Mouse (Mus musculus): ENCODE results near the gene Corin. TPM values are rescaled to one million over a fixed set of nuclear protein-coding genes. Genes with fewer than 3 reads are reported as not detected.

Gene Corin
- 0.22 and 0.32 TPM in 2 replicates for polyA plus RNA-seq (2015; fragmentation: Nextera tagmentation; extraction: Ambion mirVana)

DNA sequence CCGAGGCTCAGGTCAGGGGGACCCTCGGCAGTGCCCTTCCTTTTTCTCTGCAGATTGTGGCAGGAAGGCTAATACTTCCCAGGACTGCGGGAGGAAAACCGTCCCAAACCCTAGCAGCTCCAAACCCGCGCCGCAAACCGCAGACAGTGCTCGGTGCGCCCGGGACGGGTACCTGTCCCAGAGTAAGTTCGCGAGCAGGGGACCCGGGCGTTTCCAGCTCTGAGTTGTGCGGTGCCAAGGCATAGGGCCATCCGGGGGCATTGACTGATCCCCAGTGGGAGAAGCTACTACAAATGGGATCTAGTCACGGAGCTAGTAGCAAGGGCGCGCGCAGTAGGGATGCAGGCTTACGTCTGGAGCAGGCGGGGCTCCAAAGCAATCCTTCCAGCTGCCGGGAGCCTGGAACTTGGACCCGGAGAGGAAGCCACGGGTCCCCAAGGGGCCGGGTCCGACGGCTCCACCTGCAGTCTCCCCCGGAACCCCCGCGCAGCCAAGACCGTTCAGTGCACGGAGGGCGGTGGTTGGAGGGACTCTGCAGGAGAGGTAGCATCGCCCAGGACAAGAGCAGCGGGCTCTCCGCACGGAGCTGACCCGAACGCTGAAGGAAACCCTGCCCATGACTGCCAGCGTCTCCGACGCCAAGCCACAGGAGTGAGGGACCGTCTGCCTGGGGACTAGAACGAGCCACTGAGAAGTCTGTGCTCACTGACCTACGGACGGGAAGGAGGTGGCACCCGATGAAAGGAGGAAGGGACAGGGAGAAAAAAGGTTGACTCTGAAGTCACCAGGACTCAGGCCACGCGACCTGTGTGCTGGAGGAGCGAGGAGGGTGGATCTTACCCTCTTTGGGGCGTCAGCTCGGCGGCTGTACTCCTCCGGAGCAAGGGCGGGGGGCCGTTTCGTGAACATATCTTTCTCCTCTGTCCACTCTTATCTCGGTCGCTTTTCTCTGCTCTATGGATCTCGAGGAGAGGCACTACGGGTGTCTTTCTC lies at the start of gene Corin:
Corin (minus strand) TSS at position 943 of the 993 bp plus-strand sequence.
- Histone ChIP-seq H3K36me3 (ENCODE audit: control insufficient read depth, insufficient read depth, low read length) (no peaks in the 10 kb centered on the region), H3K9ac (ENCODE audit: low read depth, low read length) (peak within 1 kb of the TSS; percentile 49; the same call in 1 of the 2 replicates)

DNA sequence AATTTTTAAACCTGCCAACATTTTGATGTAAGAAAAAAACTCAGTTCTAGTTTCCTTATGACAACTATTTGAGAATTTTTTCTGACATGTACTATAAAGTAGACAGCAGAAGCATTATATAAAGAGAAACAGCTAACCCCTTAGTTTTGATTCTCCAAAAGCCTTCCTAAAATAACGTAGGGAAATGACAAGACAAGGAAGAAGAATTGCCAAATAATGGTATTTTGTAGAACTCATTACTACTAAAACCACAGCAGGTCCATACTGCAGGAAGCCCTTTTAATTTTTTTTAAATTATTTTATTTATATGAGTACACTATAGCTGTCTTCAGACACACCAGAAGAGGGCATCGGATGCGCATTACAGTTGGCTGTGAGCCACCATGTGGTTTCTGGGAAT lies 46.9 kb upstream of the Corin start:
- Histone ChIP-seq H3K27me3 (replicated peaks; ENCODE audit: control insufficient read depth, insufficient read depth, low read length) (no peaks in the 10 kb centered on the region), H3K4me1 (ENCODE audit: control insufficient read depth, insufficient read depth, low read length) (no peaks in the 10 kb centered on the region), H3K27ac (ENCODE audit: low read length) (no peak overlapping the region), H3K9me3 (ENCODE audit: control insufficient read depth, low read length) (no peaks in the 10 kb centered on the region), H3K9ac (ENCODE audit: low read depth, low read length) (no peak overlapping the region), H3K4me2 (ENCODE audit: low read depth, low read length) (no peak overlapping the region), H3K36me3 (ENCODE audit: control insufficient read depth, insufficient read depth, low read length) (peaks cover 6% of the 10 kb centered on the region; the same call in 1 of the 2 replicates), H3K4me3 (ENCODE audit: low read length) (no peak overlapping the region)
- WGBS: 87% methylated on average over 3 of the region's 3 CpGs
- no peak for ATAC-seq

More for the DNA sequence above, at the start of gene Corin:
- Histone ChIP-seq H3K27ac (ENCODE audit: low read length) (no peak within 1 kb of the TSS), H3K4me1 (ENCODE audit: control insufficient read depth, insufficient read depth, low read length) (peaks cover 15% of the 10 kb centered on the region), H3K4me3 (ENCODE audit: low read length) (peak within 1 kb of the TSS; percentile 44), H3K27me3 (replicated peaks; ENCODE audit: control insufficient read depth, insufficient read depth, low read length) (peaks cover 25% of the 10 kb centered on the region), H3K9me3 (ENCODE audit: control insufficient read depth, low read length) (no peaks in the 10 kb centered on the region), H3K4me2 (ENCODE audit: low read depth, low read length) (peak within 1 kb of the TSS; percentile 83)
- peak; percentile 71 for ATAC-seq
- WGBS: 1% methylated on average over 64 of the region's 64 CpGs

- 95% methylated on average over 3 of the region's 3 CpGs for WGBS
- Histone ChIP-seq H3K27ac (ENCODE audit: low read length) (no peak overlapping the region), H3K36me3 (ENCODE audit: control insufficient read depth, insufficient read depth, low read length) (peaks cover 16% of the 10 kb centered on the region), H3K9me3 (ENCODE audit: control insufficient read depth, low read length) (no peaks in the 10 kb centered on the region), H3K9ac (ENCODE audit: low read depth, low read length) (no peak overlapping the region), H3K4me3 (ENCODE audit: low read length) (no peak overlapping the region), H3K4me1 (ENCODE audit: control insufficient read depth, insufficient read depth, low read length) (no peaks in the 10 kb centered on the region), H3K4me2 (ENCODE audit: low read depth, low read length) (no peak overlapping the region), H3K27me3 (replicated peaks; ENCODE audit: control insufficient read depth, insufficient read depth, low read length) (no peaks in the 10 kb centered on the region)
- no peak for ATAC-seq
These were observed 24.6 kb upstream of the Corin start for GRCm38 (mm10) chr5:72528896-72529295.

DNA sequence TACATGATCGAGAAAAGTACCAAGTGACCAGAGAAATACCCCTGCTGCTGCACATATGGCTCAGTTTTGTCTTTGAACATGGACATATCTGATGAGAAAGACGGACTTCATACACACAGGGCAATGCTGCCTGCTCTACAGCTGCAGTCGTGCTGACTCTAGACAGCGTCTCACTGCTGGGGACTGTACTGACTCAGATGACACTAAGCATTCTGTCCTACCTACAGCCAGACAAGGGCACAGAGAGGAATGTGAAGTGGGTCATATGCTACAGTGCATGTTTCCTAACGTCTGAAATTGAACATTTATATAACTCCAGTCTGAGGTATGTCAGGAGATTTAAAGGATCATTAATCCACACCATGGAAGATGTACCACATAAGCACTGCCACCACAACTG lies 9.5 kb upstream of the Corin start:
- no peak overlapping the region for H3K9ac ChIP-seq (ENCODE audit: low read depth, low read length)
- H3K27ac ChIP-seq (ENCODE audit: low read length): no peak overlapping the region
- no peak overlapping the region for H3K4me2 ChIP-seq (ENCODE audit: low read depth, low read length)
- H3K36me3 ChIP-seq (ENCODE audit: control insufficient read depth, insufficient read depth, low read length): peaks cover 8% of the 10 kb centered on the region; the same call in 1 of the 2 replicates
- no peaks in the 10 kb centered on the region for H3K4me1 ChIP-seq (ENCODE audit: control insufficient read depth, insufficient read depth, low read length)
- ATAC-seq: no peak
- H3K9me3 ChIP-seq (ENCODE audit: control insufficient read depth, low read length): no peaks in the 10 kb centered on the region
- H3K4me3 ChIP-seq (ENCODE audit: low read length): no peak overlapping the region
- WGBS: 81% methylated on average over 5 of the region's 5 CpGs
- no peaks in the 10 kb centered on the region for H3K27me3 ChIP-seq (replicated peaks; ENCODE audit: control insufficient read depth, insufficient read depth, low read length)

- Histone ChIP-seq H3K27ac (ENCODE audit: low read length) (no peak overlapping the region), H3K36me3 (ENCODE audit: control insufficient read depth, insufficient read depth, low read length) (no peaks in the 10 kb centered on the region), H3K9me3 (ENCODE audit: control insufficient read depth, low read length) (no peaks in the 10 kb centered on the region), H3K4me3 (ENCODE audit: low read length) (no peak overlapping the region), H3K9ac (ENCODE audit: low read depth, low read length) (no peak overlapping the region), H3K4me2 (ENCODE audit: low read depth, low read length) (no peak overlapping the region), H3K27me3 (replicated peaks; ENCODE audit: control insufficient read depth, insufficient read depth, low read length) (peaks cover 25% of the 10 kb centered on the region), H3K4me1 (ENCODE audit: control insufficient read depth, insufficient read depth, low read length) (peaks cover 15% of the 10 kb centered on the region)
- ATAC-seq: no peak
- WGBS: 75% methylated on average over 5 of the region's 5 CpGs
These were observed 1.5 kb upstream of the Corin start for GRCm38 (mm10) chr5:72505740-72506139.

DNA sequence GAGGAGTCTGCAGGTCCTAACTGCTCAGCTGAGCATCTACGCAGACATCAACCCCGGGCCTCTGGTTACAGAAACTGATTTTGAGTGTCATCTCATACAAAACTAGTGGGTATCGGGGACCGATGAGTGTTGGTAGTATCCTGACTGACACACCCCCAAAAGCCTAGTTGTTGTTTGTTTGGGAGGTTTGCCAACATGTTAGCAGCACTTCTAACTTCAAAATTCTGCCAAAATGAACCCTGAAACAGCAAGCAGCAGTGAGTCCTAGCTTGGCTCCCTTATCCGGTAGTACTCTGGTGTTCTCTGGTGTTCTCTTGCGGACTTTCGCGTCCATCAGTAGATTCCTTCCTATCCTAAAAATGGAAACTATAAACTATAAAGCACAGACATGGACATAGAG lies 1.5 kb downstream of the Corin start:
- H3K4me2 ChIP-seq (ENCODE audit: low read depth, low read length): no peak overlapping the region
- H3K4me1 ChIP-seq (ENCODE audit: control insufficient read depth, insufficient read depth, low read length): peaks cover 15% of the 10 kb centered on the region
- WGBS: 66% methylated on average over 8 of the region's 8 CpGs
- no peaks in the 10 kb centered on the region for H3K36me3 ChIP-seq (ENCODE audit: control insufficient read depth, insufficient read depth, low read length)
- H3K4me3 ChIP-seq (ENCODE audit: low read length): no peak overlapping the region
- no peaks in the 10 kb centered on the region for H3K9me3 ChIP-seq (ENCODE audit: control insufficient read depth, low read length)
- no peak overlapping the region for H3K9ac ChIP-seq (ENCODE audit: low read depth, low read length)
- peaks cover 25% of the 10 kb centered on the region for H3K27me3 ChIP-seq (replicated peaks; ENCODE audit: control insufficient read depth, insufficient read depth, low read length)
- no peak overlapping the region for H3K27ac ChIP-seq (ENCODE audit: low read length)
- no peak for ATAC-seq

DNA sequence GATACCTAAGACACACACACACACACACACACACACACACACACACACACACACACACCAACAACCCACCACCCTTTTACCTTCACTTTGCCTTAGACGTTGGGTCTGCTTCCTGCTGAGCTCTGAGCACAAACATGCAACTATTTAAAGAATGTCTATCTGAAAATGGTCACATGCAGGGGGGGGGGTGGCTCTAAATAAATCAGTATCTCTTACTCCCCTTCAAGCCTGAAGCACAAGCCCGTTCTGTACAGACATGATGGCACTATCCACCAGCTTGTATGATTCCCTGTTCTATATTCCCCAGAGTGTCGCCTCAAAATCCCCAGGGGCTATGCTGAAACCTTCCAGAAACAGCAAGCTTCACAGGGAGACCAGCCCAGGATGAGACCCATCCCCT lies 2.5 kb downstream of the Corin start:
- H3K27me3 ChIP-seq (replicated peaks; ENCODE audit: control insufficient read depth, insufficient read depth, low read length): peaks cover 25% of the 10 kb centered on the region
- H3K4me3 ChIP-seq (ENCODE audit: low read length): no peak overlapping the region
- ATAC-seq: no peak
- no peak overlapping the region for H3K9ac ChIP-seq (ENCODE audit: low read depth, low read length)
- WGBS: 44% methylated on average over 3 of the region's 3 CpGs
- H3K36me3 ChIP-seq (ENCODE audit: control insufficient read depth, insufficient read depth, low read length): no peaks in the 10 kb centered on the region
- peaks cover 15% of the 10 kb centered on the region for H3K4me1 ChIP-seq (ENCODE audit: control insufficient read depth, insufficient read depth, low read length)
- H3K4me2 ChIP-seq (ENCODE audit: low read depth, low read length): no peak overlapping the region
- H3K27ac ChIP-seq (ENCODE audit: low read length): no peak overlapping the region
- no peaks in the 10 kb centered on the region for H3K9me3 ChIP-seq (ENCODE audit: control insufficient read depth, low read length)

- no peak overlapping the region for H3K27ac ChIP-seq (ENCODE audit: low read length)
- H3K4me3 ChIP-seq (ENCODE audit: low read length): no peak overlapping the region
- H3K9me3 ChIP-seq (ENCODE audit: control insufficient read depth, low read length): no peaks in the 10 kb centered on the region
- H3K4me1 ChIP-seq (ENCODE audit: control insufficient read depth, insufficient read depth, low read length): peaks cover 2% of the 10 kb centered on the region
- WGBS: 72% methylated on average over 10 of the region's 10 CpGs
- ATAC-seq: no peak
- no peak overlapping the region for H3K4me2 ChIP-seq (ENCODE audit: low read depth, low read length)
- H3K36me3 ChIP-seq (ENCODE audit: control insufficient read depth, insufficient read depth, low read length): no peaks in the 10 kb centered on the region
- no peak overlapping the region for H3K9ac ChIP-seq (ENCODE audit: low read depth, low read length)
- peaks cover 8% of the 10 kb centered on the region for H3K27me3 ChIP-seq (replicated peaks; ENCODE audit: control insufficient read depth, insufficient read depth, low read length)
These were observed 6.0 kb downstream of the Corin start for GRCm38 (mm10) chr5:72498271-72498670.

DNA sequence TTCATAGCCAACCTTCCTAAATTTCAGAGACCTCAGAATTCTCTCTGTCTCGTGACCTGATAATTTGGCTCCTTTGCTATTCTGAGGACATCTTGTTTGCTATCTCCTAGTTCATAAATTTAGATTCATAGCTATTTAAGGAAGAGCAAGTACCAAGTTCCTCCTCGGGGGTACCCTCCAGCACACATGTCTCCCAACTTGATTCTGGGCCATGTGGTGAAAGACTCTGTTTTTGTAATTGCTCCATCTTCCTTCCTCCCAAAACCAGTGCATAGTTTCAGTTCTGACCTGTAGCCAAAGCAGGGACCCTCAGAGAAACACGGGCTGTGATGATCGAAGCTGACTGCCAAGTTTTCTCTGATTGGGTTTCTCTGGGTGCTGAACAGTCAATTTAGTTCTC lies 7.5 kb downstream of the Corin start:
- WGBS: 79% methylated on average over 4 of the region's 4 CpGs
- H3K9ac ChIP-seq (ENCODE audit: low read depth, low read length): no peak overlapping the region

More for the DNA sequence above, 7.5 kb downstream of the Corin start:
- Histone ChIP-seq H3K9me3 (ENCODE audit: control insufficient read depth, low read length) (no peaks in the 10 kb centered on the region), H3K4me1 (ENCODE audit: control insufficient read depth, insufficient read depth, low read length) (no peaks in the 10 kb centered on the region), H3K4me2 (ENCODE audit: low read depth, low read length) (no peak overlapping the region), H3K36me3 (ENCODE audit: control insufficient read depth, insufficient read depth, low read length) (no peaks in the 10 kb centered on the region), H3K27me3 (replicated peaks; ENCODE audit: control insufficient read depth, insufficient read depth, low read length) (no peaks in the 10 kb centered on the region), H3K4me3 (ENCODE audit: low read length) (no peak overlapping the region), H3K27ac (ENCODE audit: low read length) (no peak overlapping the region)
- ATAC-seq: no peak
